Mouse (Mus musculus) central nervous system, embryonic 14 days (tissue): Measurements from ENCODE around the gene Ccdc71l. TPM values are rescaled to one million over a fixed set of nuclear protein-coding genes. Genes with fewer than 3 reads are reported as not detected.

Source experiments
- polyA plus RNA-seq: library from polyadenylated mRNA; depleted of rRNA; stranded (reverse); fragments of >200 nt; gene quantifications from 2 replicates; pipeline ENCODE4 v1.2.3, GENCODE M21; 2012; rRNA removed

Ccdc71l gene
- polyA plus RNA-seq, result 12.0 and 12.2 TPM in 2 replicates

GRCm38 (mm10) chr12:32378528-32379295 lies at the start of gene Ccdc71l:
Gene Ccdc71l (plus strand): TSS chr12:32378704.

Other genes with a start within 250 kb of the Ccdc71l start
- 1.1 and 1.3 TPM in 2 replicates for gene Pik3cg, start 170.0 kb upstream of the Ccdc71l start, polyA plus RNA-seq